Mouse (Mus musculus) left cerebral cortex, adult 18-20 months (tissue): ENCODE measurements around the gene Pmel. TPM values are rescaled to one million over a fixed set of nuclear protein-coding genes. Genes with fewer than 3 reads are reported as not detected.
A peak's percentile ranks its signal among the peaks of the same experiment; 100 is the strongest.

ENCODE experiments used
- DNase-seq, 2 experiments: peaks; one replicate each; pipeline ENCODE4 v3.0.0; 2021 to 2022; ENCODE audit warnings: low spot score in 2 of 2, mixed read lengths in 1 of 2
- total RNA-seq, 2 experiments: library from RNA; stranded (reverse); gene quantifications; 2 replicates each; pipeline ENCODE4 v1.2.3; 2021

The Pmel gene
- total RNA-seq, 2 experiments from 2014 or later: 0.54 to 0.88 TPM

DNA sequence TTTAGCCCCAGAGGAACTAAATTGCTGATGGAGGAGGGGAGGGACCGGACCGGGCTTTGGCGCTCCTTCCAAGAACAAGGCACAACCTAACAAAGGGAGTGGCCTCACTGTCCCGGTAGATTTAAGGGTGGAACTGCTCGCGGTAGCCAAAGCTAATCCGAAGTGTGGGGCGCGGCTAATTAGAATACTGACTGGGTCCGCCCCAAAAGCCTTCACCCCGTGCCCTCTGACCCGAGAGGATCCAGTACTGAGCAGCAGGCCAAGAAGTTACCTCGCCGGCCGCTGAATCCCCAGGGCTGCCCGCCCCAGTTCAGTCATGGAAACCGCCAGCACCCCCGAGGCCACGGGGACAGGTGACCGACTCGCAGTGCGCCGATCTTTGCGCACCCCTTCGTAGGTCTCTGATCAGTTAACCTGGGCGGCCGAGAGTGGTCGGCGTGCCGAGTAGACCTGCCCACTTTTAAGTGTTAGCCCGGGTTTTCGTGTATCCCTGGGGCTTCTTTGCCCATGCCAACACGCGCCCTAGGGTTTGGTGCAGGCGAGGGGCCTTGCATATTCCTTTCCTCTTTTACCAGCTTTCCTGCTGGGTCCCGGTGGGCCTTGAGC, 43.8 kb downstream of the Pmel start, which contains the start of gene Pym1:
Gene Pym1 (plus strand): TSS at position 244 of the 606 bp plus-strand sequence.
- DNase-seq: peak in 1 of 2 experiments; percentile 27

DNA sequence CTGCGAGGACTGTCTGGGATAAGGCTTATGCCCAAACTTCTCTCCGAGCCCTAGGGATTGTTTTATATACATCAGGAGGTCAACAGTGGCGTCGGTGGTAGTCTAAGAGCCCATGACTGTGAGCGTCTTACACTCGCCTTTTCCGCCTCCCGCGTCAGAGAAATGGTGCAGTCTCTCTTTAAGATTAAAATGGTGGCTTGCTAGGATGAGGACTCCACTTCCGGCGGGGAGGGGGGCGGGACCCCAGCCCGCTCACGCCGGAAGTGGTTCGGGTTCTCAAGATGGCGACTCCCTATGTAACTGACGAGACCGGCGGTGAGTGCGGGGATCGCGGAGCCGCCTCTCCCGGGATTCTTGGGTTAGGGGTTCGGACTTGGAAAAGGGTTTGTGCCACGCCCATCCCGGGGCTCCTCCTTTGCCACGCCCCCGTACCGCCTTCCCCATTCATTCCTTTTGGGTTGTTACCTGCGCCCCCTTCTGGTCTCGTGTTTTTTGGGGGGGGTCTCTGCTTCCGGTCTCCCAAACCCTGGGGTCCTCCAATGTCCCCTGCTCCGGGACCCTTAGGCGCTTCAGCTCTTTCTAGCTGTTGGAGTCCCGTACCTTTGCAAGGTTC, 44.4 kb downstream of the Pmel start:
- DNase-seq: peak; percentile 68 to 77

Other genes starting within 250 kb of the Pmel start
- 100 to 1,000 TPM; 265 to 267 TPM for gene Smarcc2, start 244.9 kb upstream of the Pmel start, total RNA-seq
- 100 to 1,000 TPM; 576 to 616 TPM for gene Myl6, start 210.1 kb upstream of the Pmel start, total RNA-seq
- gene Myl6b, start 205.5 kb upstream of the Pmel start, total RNA-seq: 10 to 100 TPM; 31.5 to 34.9 TPM
- gene Esyt1, start 178.3 kb upstream of the Pmel start, total RNA-seq: 10 to 100 TPM; 13.1 to 13.2 TPM
- gene Zc3h10, start 156.4 kb upstream of the Pmel start, total RNA-seq: 10 to 100 TPM; 15.9 to 20.7 TPM
- gene Rpl41, start 154.9 kb upstream of the Pmel start, total RNA-seq: 1,000 to 10,000 TPM; 1,493 to 1,582 TPM
- 10 to 100 TPM; 58.3 TPM for gene Pa2g4, start 138.2 kb upstream of the Pmel start, total RNA-seq
- gene Erbb3, start 114.5 kb upstream of the Pmel start, total RNA-seq: 1 to 10 TPM; 5.1 to 5.2 TPM
- 100 to 1,000 TPM; 232 to 257 TPM for gene Rps26, start 77.4 kb upstream of the Pmel start, total RNA-seq
- 10 to 100 TPM; 12.8 to 17.6 TPM for gene Ikzf4, start 58.2 kb upstream of the Pmel start, total RNA-seq
- 10 to 100 TPM; 12.2 to 12.4 TPM for gene Suox, start 30.1 kb upstream of the Pmel start, total RNA-seq
- 100 to 1,000 TPM; 131 to 136 TPM for gene Rab5b, start 7.9 kb upstream of the Pmel start, total RNA-seq
- gene Cdk2, start 836 bp downstream of the Pmel start, total RNA-seq: 1 to 10 TPM; 1.4 to 2.6 TPM
- gene Dgka, start 40.7 kb downstream of the Pmel start, total RNA-seq: 1 to 10 TPM; 8.2 to 8.5 TPM
- gene Pym1, start 43.7 kb downstream of the Pmel start, total RNA-seq: 10 to 100 TPM; 25.0 to 25.7 TPM
- gene Mmp19, start 86.7 kb downstream of the Pmel start, total RNA-seq: under 1 TPM; 0.63 to 0.66 TPM
- 10 to 100 TPM; 64.6 to 67.0 TPM for gene Dnajc14, start 99.9 kb downstream of the Pmel start, total RNA-seq
- gene Tmem198b, start 100.2 kb downstream of the Pmel start, total RNA-seq: 1 to 10 TPM; 6.9 to 7.1 TPM
- 10 to 100 TPM; 39.5 to 39.6 TPM for gene Sarnp, start 113.1 kb downstream of the Pmel start, total RNA-seq
- gene Ormdl2, start 117.5 kb downstream of the Pmel start, total RNA-seq: 1 to 10 TPM; 8.0 to 8.6 TPM
- 10 to 100 TPM; 12.5 to 15.2 TPM for gene Gdf11, start 187.5 kb downstream of the Pmel start, total RNA-seq
- gene Cd63, start 196.8 kb downstream of the Pmel start, total RNA-seq: 10 to 100 TPM; 69.1 to 71.4 TPM
- gene Rdh5, start 218.7 kb downstream of the Pmel start, total RNA-seq: 1 to 10 TPM; 3.6 to 7.6 TPM
- 10 to 100 TPM; 79.8 to 82.3 TPM for gene Bloc1s1, start 219.8 kb downstream of the Pmel start, total RNA-seq
- 10 to 100 TPM; 13.5 TPM for gene Itga7, start 229.6 kb downstream of the Pmel start, total RNA-seq